Mouse (Mus musculus): Measurements from ENCODE around the gene Rnf167.

- no peak for TF ChIP-seq CTCF (IDR thresholded peaks at IDR 0.05; ENCODE audit: control insufficient read depth, insufficient read depth, low read length)
- TF ChIP-seq POLR2A (IDR thresholded peaks at IDR 0.05; ENCODE audit: borderline replicate concordance, control insufficient read depth, low read depth, low read length): no peak
Measured at GRCm38 (mm10) chr11:70679361-70679760, 32.3 kb downstream of the Rnf167 start.

All from bone marrow, adult 2 months (tissue).